Mouse (Mus musculus) layer of hippocampus, postnatal 36 days (tissue): ENCODE data around the gene Sox10. TPM values are rescaled to one million over a fixed set of nuclear protein-coding genes. Genes with fewer than 3 reads are reported as not detected.

Source experiments
- DNase-seq, 2 experiments: peaks; one replicate each; pipeline ENCODE4 v3.0.0; 2022
- total RNA-seq, 2 experiments: library from RNA; stranded (reverse); gene quantifications; 2 replicates each; pipeline ENCODE4 v1.2.3; 2021

Sox10 gene
- total RNA-seq, 2 experiments from 2014 or later: 28.9 to 31.6 TPM

GRCm38 (mm10) chr15:79122546-79122945 lies 42.5 kb downstream of the Sox10 start:
- DNase-seq: no peak

DNA sequence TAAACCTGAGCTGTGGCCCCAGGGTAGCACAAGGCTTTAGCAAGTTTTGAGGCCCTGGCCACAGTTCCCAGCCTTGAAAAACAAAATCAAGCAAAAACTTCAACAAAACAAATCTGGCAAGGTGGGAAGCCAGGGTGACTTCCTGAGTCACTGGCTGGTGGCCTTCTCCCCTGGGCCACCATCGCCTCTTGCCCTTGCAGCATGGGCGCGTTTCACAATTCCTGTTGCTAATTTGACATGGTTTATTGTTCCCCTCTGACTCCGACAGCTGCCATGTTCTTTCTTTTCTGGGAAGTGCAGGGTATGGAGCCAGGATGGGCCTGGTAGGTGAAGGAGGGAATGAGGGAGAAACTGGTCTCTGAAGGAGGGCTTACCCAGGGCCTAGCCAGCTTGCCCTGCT lies 42.9 kb downstream of the Sox10 start:
- DNase-seq: no peak

DNA sequence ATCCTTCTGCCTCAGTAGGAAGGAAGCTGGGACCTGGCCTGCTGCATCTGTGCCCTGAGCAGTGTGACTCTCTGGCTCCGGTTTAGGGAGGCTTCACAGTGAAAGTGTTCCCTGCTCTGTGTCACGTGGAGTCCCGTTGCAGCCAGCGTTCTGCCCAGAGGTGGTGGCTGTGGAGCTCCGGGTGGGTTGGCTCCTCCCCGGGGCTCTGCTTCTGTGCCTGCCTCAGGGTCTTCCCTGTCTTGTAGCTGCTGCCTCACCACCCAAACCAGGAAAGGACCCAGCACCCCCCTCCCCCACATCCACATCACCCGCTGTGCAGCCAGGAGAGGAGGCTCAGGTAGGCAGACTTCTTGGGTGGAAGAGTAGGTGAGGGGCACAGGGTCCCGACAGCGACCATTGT lies 45.5 kb downstream of the Sox10 start:
- DNase-seq: no peak

GRCm38 (mm10) chr15:79115276-79115675 lies 49.8 kb downstream of the Sox10 start:
- no peak for DNase-seq

- DNase-seq: no peak
Observed at GRCm38 (mm10) chr15:79111774-79112173, 53.3 kb downstream of the Sox10 start.

DNA sequence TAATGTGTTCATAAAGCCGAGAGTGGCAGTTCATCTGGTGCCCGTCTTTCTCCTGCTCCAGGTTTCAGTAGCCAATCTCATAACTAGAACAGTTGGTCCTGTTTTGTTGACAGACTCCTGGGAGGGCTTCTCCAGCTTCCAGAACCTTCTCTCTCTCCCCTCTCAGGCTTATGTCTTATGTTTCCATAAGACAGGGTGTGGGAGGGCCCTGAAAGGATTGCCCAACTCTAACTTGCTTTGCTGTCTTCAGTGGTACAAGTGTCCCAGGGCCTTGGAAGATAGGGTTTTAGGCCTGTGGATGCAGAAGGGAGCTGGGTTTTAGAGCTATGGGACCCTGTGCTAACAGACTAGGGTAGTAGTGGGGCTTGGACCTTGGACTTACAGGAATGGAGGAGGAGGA lies 54.5 kb downstream of the Sox10 start:
- DNase-seq: no peak

GRCm38 (mm10) chr15:79110031-79110430 lies 55.0 kb downstream of the Sox10 start:
- DNase-seq: no peak

- no peak for DNase-seq
Observed at GRCm38 (mm10) chr15:79109321-79109934, 55.6 kb downstream of the Sox10 start.

- DNase-seq: peak; percentile 46 to 50
Observed at GRCm38 (mm10) chr15:79108421-79109320, 56.4 kb downstream of the Sox10 start, which contains the start of gene Micall1. Gene Micall1 (plus strand): TSS chr15:79108898.

DNA sequence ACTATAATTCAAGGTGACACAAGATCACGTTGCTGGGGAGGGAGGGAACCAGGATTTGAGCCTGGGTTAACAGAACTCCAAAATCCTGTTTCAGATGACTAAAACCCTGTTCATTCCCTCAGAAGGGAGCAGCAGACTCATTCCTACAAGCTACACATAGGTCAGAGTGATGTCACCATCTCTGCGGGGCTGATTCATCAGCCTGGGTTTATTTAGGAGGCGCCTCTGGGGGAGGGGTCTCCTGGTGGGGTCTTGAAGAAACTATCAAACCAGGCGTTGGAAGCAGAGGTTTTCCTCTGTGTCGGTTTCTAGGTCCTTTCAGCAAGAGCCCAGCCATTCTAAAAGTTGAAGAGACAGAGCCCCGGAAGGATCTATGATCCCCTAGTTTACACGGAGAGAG lies 57.1 kb downstream of the Sox10 start:
- DNase-seq: no peak

DNA sequence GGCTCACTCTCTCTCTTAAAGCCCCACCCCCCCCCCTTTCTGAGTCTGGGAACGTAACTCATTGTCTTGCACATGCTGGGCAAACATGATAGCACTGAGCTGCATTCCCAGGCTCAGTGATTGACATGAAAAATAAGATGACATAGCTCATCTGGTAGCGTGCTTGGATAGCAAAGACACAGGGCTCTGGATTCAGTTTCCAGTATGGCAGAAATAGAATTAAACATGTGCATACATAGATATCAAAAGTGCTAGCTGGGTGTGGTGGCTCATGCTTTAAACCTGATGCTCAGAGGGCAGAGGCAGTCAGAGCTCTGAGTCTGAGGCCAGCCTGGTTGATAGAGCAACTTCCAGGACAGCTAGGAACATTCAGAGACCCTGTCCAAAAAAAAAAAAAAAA lies 59.2 kb downstream of the Sox10 start:
- no peak for DNase-seq

Other genes starting within 250 kb of the Sox10 start
- gene Lgals1, start 238.5 kb downstream of the Sox10 start, total RNA-seq: 10 to 100 TPM; 18.2 to 19.2 TPM
- 10 to 100 TPM; 36.7 to 39.5 TPM for gene Nol12, start 230.3 kb downstream of the Sox10 start, total RNA-seq
- 10 to 100 TPM in 1 of 2 experiments, 1 to 10 TPM in 1; 7.7 to 12.7 TPM for gene Triobp, start 217.5 kb downstream of the Sox10 start, total RNA-seq
- gene H1f0, start 136.8 kb downstream of the Sox10 start, total RNA-seq: 10 to 100 TPM; 88.9 to 89.5 TPM
- not detected for gene Galr3, start 123.4 kb downstream of the Sox10 start, total RNA-seq
- gene Ankrd54, start 102.3 kb downstream of the Sox10 start, total RNA-seq: 10 to 100 TPM; 17.6 to 20.7 TPM
- 10 to 100 TPM; 69.4 to 74.8 TPM for gene Eif3l, start 90.1 kb downstream of the Sox10 start, total RNA-seq
- 10 to 100 TPM; 33.1 to 34.5 TPM for gene Micall1, start 56.3 kb downstream of the Sox10 start, total RNA-seq
- gene Polr2f, start 24.2 kb downstream of the Sox10 start, total RNA-seq: 100 to 1,000 TPM in 1 of 2 experiments, 10 to 100 TPM in 1; 98.9 to 101 TPM
- 1 to 10 TPM; 8.9 to 9.3 TPM for gene 1700088E04Rik, start 24.0 kb downstream of the Sox10 start, total RNA-seq
- 10 to 100 TPM; 43.9 to 48.3 TPM for gene Pick1, start 63.9 kb upstream of the Sox10 start, total RNA-seq
- under 1 TPM; 0.50 to 0.99 TPM for gene Gm49486, start 64.2 kb upstream of the Sox10 start, total RNA-seq
- gene Slc16a8, start 89.5 kb upstream of the Sox10 start, total RNA-seq: under 1 TPM in 1 of 2 experiments, not detected in 1; 0.30 TPM
- gene Baiap2l2, start 120.3 kb upstream of the Sox10 start, total RNA-seq: 1 to 10 TPM; 1.8 to 2.6 TPM
- gene Pla2g6, start 163.2 kb upstream of the Sox10 start, total RNA-seq: 10 to 100 TPM; 22.3 to 23.1 TPM
- gene Maff, start 181.4 kb upstream of the Sox10 start, total RNA-seq: 1 to 10 TPM; 1.4 to 2.3 TPM
- 10 to 100 TPM; 50.5 to 51.0 TPM for gene Tmem184b, start 238.3 kb upstream of the Sox10 start, total RNA-seq